Mouse (Mus musculus) midbrain, embryonic 12.5 days (tissue): ENCODE data around the gene Gpr12. TPM values are rescaled to one million over a fixed set of nuclear protein-coding genes. Genes with fewer than 3 reads are reported as not detected.
"Not testable (repeated sequence)": the region's sequence is repeated elsewhere in the genome, so short reads cannot be mapped to it uniquely, and the experiment has no call there.

ENCODE experiments used
- ATAC-seq: fragments of 200-750 bp; cut with Nextera tagmentation; 2 replicates; pipeline ENCODE4 v1.8.0; 2017; ENCODE audit warnings: low read depth, moderate TSS enrichment, moderate library complexity; ENCODE audit not compliant: low FRiP score
- H3K27ac ChIP-seq: fragments of 300-500 bp; sonication (generic); replicated peaks from 2 replicates; pipeline ENCODE4 v1.5.1; 2016; ENCODE audit warnings: mild to moderate bottlenecking
- H3K27me3 ChIP-seq: fragments of 300-500 bp; sonication (generic); 2 replicates; pipeline ENCODE4 v1.6.1; 2016; ENCODE audit warnings: mild to moderate bottlenecking
- H3K36me3 ChIP-seq: fragments of 300-500 bp; sonication (generic); 2 replicates; pipeline ENCODE4 v1.6.1; 2016
- H3K4me1 ChIP-seq: fragments of 300-500 bp; sonication (generic); 2 replicates; pipeline ENCODE4 v1.6.1; 2016
- H3K4me2 ChIP-seq: fragments of 300-500 bp; sonication (generic); replicated peaks from 2 replicates; pipeline ENCODE4 v1.6.1; 2016; ENCODE audit warnings: mild to moderate bottlenecking, moderate library complexity
- H3K4me3 ChIP-seq: fragments of 300-500 bp; sonication (generic); 2 replicates; pipeline ENCODE4 v1.5.1; 2016; ENCODE audit warnings: mild to moderate bottlenecking
- H3K9ac ChIP-seq: fragments of 300-500 bp; sonication (generic); replicated peaks from 2 replicates; pipeline ENCODE4 v1.6.1; 2016; ENCODE audit warnings: mild to moderate bottlenecking, moderate library complexity
- H3K9me3 ChIP-seq: fragments of 300-500 bp; sonication (generic); 2 replicates; pipeline ENCODE4 v1.6.1; 2016; ENCODE audit warnings: mild to moderate bottlenecking
- WGBS: fragments of 180-500 bp; shearing (Covaris S2); methylation state at CpG from one replicate; pipeline ENCODE4 v1.1.7; 2016; 5-methylcytosine and 5-hydroxymethylcytosine counted together
- polyA plus RNA-seq: library from polyadenylated mRNA; unstranded; fragments of >200 nt; fragmentation: Nextera tagmentation; extraction: Ambion mirVana; gene quantifications from 2 replicates; pipeline ENCODE4 v1.2.1, GENCODE M21; 2016

Gene Gpr12
- polyA plus RNA-seq, 1 experiment from 2014 or later = 0.79 TPM

- H3K9ac ChIP-seq = peak overlapping the region; percentile 50; the same call in 1 of the 2 replicates
- H3K4me2 ChIP-seq = peak overlapping the region; percentile 88
- H3K4me3 ChIP-seq = peak overlapping the region; percentile 53
- H3K27me3 ChIP-seq = peaks cover 50% of the 10 kb centered on the region
- no peak for ATAC-seq
- 11% methylated on average over 10 of the region's 10 CpGs for WGBS
- no peaks in the 10 kb centered on the region for H3K9me3 ChIP-seq
- H3K4me1 ChIP-seq = peaks cover 7% of the 10 kb centered on the region
- H3K27ac ChIP-seq = no peak overlapping the region
- no peaks in the 10 kb centered on the region for H3K36me3 ChIP-seq
These were observed 922 bp downstream of the Gpr12 start for GRCm38 (mm10) chr5:146584156-146584477.

DNA sequence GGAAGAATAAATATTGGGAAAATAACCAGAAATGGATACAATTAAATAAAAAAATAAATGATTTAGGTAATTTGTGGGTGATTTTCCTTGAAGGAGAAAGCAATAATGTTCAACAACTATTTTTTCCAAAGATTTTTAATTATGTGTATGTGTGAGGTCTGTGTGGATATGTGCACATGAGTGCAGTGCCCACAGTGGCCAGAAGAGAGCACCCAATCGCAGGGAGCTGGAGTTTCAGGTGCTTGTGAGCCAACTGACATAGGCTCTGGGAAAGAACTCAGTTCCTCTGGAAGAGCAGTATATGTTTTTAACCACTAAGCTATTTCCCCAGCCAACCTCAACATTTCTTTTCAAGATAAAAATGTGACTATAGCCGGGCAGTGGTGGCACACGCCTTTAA is 8.4 kb downstream of the Gpr12 start:
- no peak overlapping the region for H3K9ac ChIP-seq
- 80% methylated on average over 3 of the region's 3 CpGs for WGBS

DNA sequence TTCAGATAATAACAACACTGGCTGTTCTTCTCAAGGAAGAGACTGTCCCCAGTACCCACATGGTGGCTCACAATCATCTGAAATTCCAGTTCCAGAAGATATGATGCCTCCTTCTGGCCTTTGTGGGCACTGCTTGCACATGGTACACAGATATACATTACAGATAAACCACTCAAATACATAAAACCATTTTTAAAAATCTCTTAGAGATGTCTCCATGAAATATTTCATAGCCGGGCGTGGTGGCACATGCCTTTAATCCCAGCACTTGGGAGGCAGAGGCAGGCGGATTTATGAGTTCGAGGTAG is 12.3 kb downstream of the Gpr12 start:
- H3K4me2 ChIP-seq, ATAC-seq, H3K27me3 ChIP-seq, H3K9ac ChIP-seq, H3K27ac ChIP-seq, H3K9me3 ChIP-seq, H3K4me1 ChIP-seq, H3K36me3 ChIP-seq, H3K4me3 ChIP-seq: not testable (repeated sequence)
- 93% methylated on average over 4 of the region's 4 CpGs for WGBS

More for the DNA sequence above, 8.4 kb downstream of the Gpr12 start:
- Histone ChIP-seq H3K27ac (no peak overlapping the region), H3K9me3 (no peaks in the 10 kb centered on the region), H3K27me3 (no peaks in the 10 kb centered on the region), H3K4me1 (no peaks in the 10 kb centered on the region), H3K4me3 (no peak overlapping the region), H3K4me2 (no peak overlapping the region), H3K36me3 (no peaks in the 10 kb centered on the region)
- no peak for ATAC-seq

- WGBS = 76% methylated on average over 6 of the region's 6 CpGs
- H3K9ac ChIP-seq, H3K4me3 ChIP-seq, H3K9me3 ChIP-seq, H3K27ac ChIP-seq, H3K4me2 ChIP-seq, H3K27me3 ChIP-seq, H3K36me3 ChIP-seq, H3K4me1 ChIP-seq, ATAC-seq: not testable (repeated sequence)
These were observed 13.0 kb downstream of the Gpr12 start for GRCm38 (mm10) chr5:146571830-146572734.

DNA sequence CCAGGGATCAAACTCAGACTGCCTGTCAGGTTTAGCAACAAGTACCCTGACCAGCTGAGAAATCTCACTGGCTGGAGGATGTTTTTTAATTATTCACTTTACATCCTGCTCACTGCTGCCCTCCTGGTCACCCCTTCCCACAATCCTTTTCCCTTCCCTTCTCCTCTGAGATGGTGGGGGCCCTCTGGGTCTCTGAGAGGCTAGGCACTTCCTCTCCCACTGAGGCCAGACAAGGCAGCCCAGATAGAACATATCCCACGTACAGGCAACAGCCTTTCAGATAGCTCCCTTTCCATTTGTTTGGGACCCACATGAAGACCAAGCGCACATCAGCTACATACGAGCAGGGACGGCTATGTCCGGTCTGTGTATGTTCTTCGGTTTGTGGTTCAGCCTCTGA is 14.9 kb downstream of the Gpr12 start:
- ATAC-seq = not testable (repeated sequence)
- WGBS = 87% methylated on average over 6 of the region's 6 CpGs

DNA sequence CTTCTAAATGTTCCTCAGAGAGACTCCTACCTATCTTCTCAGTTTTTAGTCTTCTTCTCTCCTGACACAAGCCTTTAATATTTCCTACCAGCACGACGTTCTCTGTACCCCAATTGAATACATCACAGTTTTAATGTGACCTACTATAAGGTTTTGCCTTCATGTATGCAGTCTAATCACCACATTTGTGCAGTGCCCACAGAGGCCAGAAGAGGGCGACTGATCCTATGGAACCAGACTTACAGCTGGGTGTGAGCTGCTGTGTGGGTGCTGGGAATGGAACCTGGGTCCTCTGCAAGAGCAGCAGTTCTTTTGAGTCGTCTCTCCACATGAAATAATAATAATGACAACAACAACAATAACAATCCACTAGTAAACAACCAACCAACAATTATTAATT is 18.0 kb downstream of the Gpr12 start:
- Histone ChIP-seq H3K9me3 (peaks cover 3% of the 10 kb centered on the region; the same call in 1 of the 2 replicates), H3K4me1 (no peaks in the 10 kb centered on the region), H3K27ac (no peak overlapping the region), H3K36me3 (no peaks in the 10 kb centered on the region), H3K4me3 (no peak overlapping the region), H3K9ac (no peak overlapping the region), H3K4me2 (no peak overlapping the region), H3K27me3 (no peaks in the 10 kb centered on the region)
- ATAC-seq = no peak
- 62% methylated on average over 4 of the region's 4 CpGs for WGBS

More for the DNA sequence above, 14.9 kb downstream of the Gpr12 start:
- H3K9ac ChIP-seq, H3K4me2 ChIP-seq, H3K4me1 ChIP-seq, H3K27ac ChIP-seq, H3K27me3 ChIP-seq, H3K36me3 ChIP-seq, H3K4me3 ChIP-seq, H3K9me3 ChIP-seq: not testable (repeated sequence)

DNA sequence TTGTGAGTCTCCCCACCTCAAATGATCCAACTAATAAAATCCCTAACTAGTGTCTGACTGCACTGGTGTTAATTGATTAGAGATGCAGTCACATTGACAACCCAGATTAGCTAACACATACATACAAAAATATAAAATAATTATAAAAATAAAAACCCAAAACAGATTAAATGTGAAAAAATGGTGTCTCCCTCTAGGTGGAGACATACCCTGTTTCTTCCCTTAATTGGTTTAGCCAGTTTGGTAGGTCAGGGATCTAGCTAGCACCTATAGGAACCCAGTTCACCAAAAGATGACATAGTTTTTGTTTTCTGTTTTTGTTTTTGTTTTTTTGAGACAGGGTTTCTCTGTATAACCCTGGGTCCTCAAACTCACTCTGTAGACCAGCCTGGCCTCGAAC is 20.8 kb downstream of the Gpr12 start:
- ATAC-seq = no peak
- H3K4me2 ChIP-seq = no peak overlapping the region
- 88% methylated on average over 1 of the region's 1 CpGs for WGBS
- no peaks in the 10 kb centered on the region for H3K4me1 ChIP-seq
- H3K4me3 ChIP-seq = no peak overlapping the region
- no peak overlapping the region for H3K27ac ChIP-seq
- peaks cover 3% of the 10 kb centered on the region; the same call in 1 of the 2 replicates for H3K9me3 ChIP-seq
- no peak overlapping the region for H3K9ac ChIP-seq
- H3K27me3 ChIP-seq = no peaks in the 10 kb centered on the region
- no peaks in the 10 kb centered on the region for H3K36me3 ChIP-seq

DNA sequence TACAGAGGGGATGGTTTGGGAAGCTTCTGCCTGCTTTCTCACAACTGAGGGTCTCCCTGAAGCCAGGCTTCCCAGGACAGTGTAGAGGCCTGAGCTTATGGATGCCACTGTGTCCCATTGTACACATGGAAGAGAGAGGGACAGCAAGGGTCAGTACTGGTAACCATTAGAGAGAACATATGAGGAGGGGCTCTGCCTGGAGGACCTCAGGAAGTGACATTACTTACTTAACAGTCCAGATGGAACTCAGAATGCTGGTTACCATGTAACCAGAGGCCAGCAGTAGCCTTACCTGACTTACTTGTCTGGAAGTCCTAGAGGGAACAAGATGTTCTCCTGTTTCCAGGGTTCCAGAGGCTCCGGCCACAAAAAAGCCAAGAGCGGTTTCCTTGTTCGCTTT is 29.2 kb downstream of the Gpr12 start, which contains the start of gene Gm3415:
Gene Gm3415 (plus strand): TSS at position 301 of the 400 bp plus-strand sequence.
- H3K27ac ChIP-seq, H3K9me3 ChIP-seq, ATAC-seq, H3K4me1 ChIP-seq, H3K36me3 ChIP-seq, H3K4me2 ChIP-seq, H3K9ac ChIP-seq, H3K4me3 ChIP-seq, H3K27me3 ChIP-seq: not testable (repeated sequence)
- no CpG with 5 or more reads among the region's 3 CpGs for WGBS

GRCm38 (mm10) chr5:146537347-146537746 is 47.7 kb downstream of the Gpr12 start, which contains the start of gene Gm3409:
Gene Gm3409 (plus strand): TSS chr5:146537647.
- H3K27me3 ChIP-seq, H3K4me3 ChIP-seq, H3K4me2 ChIP-seq, ATAC-seq, H3K9me3 ChIP-seq, H3K36me3 ChIP-seq, H3K9ac ChIP-seq, H3K4me1 ChIP-seq, H3K27ac ChIP-seq: not testable (repeated sequence)
- 85% methylated on average over 3 of the region's 3 CpGs for WGBS

Other genes with a start within 250 kb of the Gpr12 start
- gene Wasf3, start 200.3 kb downstream of the Gpr12 start, polyA plus RNA-seq = 9.6 and 12.0 TPM in 2 replicates
- gene Gm6408, start 103.3 kb downstream of the Gpr12 start, polyA plus RNA-seq = not detected in 2 replicates
- gene Gm6370, start 93.9 kb downstream of the Gpr12 start, polyA plus RNA-seq = not detected in 2 replicates
- gene 4930449I24Rik, start 82.8 kb downstream of the Gpr12 start, polyA plus RNA-seq = not detected in 2 replicates
- gene Gm3402, start 71.1 kb downstream of the Gpr12 start, polyA plus RNA-seq = not detected in 2 replicates
- not detected in 2 replicates for gene Gm3404, start 59.4 kb downstream of the Gpr12 start, polyA plus RNA-seq
- not detected in 2 replicates for gene Gm3409, start 47.6 kb downstream of the Gpr12 start, polyA plus RNA-seq
- gene Gm3415, start 29.1 kb downstream of the Gpr12 start, polyA plus RNA-seq = not detected in 2 replicates
- gene Usp12, start 209.8 kb upstream of the Gpr12 start, polyA plus RNA-seq = 18.2 and 19.8 TPM in 2 replicates
- gene Rpl21, start 247.7 kb upstream of the Gpr12 start, polyA plus RNA-seq = 401 and 415 TPM in 2 replicates